Mouse (Mus musculus): ENCODE results near the gene Gbp10.
"Not testable (repeated sequence)": the region's sequence is repeated elsewhere in the genome, so short reads cannot be mapped to it uniquely, and the experiment has no call there.

The Gbp10 gene

DNA sequence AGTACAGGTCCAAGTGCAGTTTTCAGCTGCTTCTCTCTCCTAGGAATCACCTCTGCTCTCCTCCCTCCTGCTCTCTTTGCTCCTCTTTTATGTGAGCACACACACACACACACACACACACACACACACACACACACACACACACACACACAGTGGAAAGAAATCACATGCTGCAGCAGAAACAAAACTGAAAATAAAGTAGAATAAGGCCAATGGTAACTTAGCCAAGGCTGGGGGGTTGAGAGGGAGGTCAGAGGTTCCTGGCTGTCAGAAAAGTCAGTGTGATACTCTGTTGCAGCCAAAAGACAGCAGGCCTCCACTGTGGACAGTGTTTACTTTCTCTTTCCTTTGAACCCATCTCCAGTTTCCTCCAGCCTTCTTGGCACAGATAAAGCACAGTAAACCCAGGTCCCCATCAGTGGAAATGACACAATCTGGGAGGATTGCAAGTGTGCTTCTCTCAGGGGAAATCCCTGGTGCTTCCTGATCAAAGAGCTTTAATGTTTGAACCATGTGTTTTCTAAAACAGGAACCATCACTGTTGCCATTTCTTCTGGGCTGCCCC is at the start of gene Gbp10:
Gene Gbp10, minus strand, starts transcription at position 51 of the 565 bp plus-strand sequence.
- not testable (repeated sequence) for DNase-seq

DNA sequence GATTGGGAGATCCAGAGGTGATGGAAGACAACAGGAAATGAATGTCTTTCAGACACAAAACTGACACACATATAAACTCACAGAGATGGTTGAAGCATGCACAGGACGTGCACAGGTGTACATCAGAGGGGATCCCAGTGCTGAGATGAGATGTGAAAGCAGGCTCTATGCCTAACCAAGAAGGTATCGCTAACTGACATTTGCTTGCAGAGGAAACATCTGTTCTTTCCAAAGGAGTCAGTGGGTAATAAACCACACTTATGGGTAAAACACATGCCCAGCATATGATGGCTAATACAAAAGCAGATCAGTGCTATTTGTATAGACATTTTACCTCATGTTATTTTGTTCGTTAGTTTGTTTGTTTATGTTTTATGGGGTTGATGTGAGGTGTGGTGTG is 21.3 kb upstream of the Gbp10 start:
- not testable (repeated sequence) for DNase-seq

DNA sequence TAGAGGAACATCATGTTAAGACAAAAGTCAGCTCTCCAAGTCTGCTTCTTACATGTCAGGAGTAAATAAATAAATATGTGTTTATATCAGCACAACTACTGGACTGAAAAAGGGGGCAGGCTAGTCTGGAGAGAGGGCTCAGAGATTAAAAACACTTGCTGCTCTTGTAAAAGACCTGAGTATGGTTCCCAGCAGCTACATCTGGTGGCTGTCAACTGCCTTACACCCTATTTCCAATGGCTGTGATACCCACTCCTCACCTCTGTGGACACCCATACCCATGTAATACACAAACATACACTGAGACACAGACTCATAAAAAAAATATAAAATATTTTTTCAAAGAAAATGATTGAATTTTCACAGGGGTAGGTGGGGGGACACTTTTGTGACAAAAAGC is 13.2 kb upstream of the Gbp10 start:
- DNase-seq: no peak

DNA sequence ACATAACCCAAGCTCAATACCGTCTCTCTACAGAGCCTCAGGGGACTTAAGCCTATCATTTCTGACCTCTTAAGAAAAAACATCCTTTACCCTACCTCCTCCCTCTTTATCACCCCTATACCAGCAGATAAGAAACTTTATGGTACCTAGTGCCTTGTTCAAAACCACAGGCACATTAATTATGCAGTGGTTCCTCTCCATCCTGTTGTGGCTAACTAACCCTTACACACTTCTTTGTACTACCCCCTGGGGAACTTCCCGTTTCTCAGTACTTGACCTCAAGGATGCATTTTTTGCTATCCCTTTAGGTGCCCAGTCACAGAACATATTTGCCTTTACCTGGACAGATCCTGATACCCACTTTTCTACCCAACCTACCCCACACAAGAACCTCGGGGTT is 5.4 kb upstream of the Gbp10 start:
- not testable (repeated sequence) for DNase-seq

DNA sequence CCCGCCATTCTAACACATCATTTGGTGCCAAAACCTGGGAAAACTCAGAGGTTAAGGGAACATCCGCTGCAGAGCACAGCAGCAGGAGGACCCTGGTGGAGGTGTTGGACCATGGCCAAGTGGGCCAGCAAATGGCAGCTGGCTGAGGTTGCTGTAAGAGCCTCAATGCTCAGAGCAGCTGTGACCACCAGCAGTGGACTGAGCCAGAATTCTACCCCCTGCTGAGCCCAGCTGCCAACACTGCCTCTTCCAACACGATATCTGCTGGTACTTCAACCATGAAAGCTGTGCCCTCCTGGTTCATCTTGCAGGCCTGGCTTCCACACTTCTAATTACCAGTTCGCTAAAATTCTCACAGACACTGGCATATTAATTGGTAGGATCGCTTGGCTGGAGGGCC is 1.6 kb upstream of the Gbp10 start:
- DNase-seq: not testable (repeated sequence)

DNA sequence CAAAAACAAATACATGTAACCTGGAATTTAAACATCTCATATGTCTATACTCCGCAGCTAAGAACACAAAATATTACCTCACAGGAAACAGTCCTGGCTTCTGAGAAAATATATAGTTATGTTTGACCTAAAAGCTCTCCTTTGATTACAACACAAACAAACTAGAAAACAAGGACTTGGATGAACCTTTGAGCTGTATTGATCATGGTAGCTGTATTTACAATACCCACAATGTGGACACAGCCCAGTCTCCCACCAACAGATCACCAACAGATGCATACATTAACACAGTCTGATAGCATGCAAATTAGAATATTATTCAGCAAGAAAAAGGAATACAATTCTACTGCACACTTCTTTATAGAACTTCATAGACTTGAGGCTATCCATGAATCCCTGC is 931 bp downstream of the Gbp10 start:
- not testable (repeated sequence) for DNase-seq

DNA sequence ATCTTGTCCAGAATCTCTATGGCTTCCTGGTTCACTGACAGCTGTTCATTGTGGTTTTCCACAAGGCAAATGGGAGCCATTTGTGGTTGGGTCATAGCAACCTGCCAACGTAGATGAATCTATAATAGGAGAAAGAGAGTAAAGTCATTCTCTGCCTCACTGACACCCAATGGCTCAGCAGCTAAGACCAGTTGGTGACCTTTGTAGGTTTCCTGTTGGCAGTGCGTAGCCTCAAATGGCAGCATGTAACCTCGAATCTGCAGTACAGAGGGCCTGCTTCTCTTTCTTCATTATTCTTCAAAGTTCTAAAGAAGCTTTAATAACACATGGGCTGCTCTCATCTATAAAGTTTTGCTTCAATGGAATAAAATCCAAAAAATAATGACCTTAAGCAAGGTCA is 3.3 kb downstream of the Gbp10 start:
- not testable (repeated sequence) for DNase-seq

DNA sequence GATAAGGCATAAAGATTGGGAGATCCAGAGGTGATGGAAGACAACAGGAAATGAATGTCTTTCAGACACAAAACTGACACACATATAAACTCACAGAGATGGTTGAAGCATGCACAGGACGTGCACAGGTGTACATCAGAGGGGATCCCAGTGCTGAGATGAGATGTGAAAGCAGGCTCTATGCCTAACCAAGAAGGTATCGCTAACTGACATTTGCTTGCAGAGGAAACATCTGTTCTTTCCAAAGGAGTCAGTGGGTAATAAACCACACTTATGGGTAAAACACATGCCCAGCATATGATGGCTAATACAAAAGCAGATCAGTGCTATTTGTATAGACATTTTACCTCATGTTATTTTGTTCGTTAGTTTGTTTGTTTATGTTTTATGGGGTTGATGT is 30.4 kb downstream of the Gbp10 start:
- not testable (repeated sequence) for DNase-seq

DNA sequence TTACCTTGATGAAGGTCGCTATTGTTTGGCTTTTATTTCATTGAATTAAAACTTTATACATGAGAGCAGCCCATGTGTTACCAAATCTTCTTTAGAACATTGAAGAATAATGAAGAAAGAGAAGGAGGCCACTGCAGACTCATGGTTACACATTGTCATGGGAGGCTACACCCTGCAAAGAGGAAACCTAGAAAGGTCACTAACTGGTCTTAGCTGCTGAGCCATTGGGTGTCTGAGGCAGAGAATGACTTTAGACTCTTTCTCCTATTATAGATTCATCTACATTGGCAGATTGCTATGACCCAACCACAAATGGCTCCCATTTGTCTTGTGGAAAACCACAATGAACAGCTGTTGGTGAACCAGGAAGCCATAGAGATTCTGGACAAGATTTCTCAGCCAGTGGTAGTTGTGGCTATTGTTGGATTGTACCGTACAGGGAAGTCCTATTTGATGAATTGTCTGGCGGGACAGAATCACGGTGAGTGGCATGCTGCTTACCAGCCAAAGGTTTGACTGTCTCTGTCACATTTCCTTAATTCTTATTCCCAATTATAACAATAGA is 38.5 kb downstream of the Gbp10 start:
- not testable (repeated sequence) for DNase-seq

DNA sequence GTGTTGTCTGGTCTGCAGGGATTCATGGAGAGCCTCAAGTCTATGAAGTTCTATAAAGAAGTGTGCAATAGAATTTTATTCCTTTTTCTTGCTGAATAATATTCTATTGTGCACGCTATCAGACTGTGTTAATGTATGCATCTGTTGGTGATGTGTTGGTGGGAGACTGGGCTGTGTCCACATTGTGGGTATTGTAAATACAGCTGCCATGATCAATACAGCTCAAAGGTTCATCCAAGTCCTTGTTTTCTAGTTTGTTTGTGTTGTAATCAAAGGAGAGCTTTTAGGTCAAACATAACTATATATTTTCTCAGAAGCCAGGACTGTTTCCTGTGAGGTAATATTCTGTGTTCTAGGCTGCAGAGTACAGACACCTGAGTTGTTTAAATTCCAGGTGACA is 40.2 kb downstream of the Gbp10 start:
- DNase-seq: not testable (repeated sequence)

DNA sequence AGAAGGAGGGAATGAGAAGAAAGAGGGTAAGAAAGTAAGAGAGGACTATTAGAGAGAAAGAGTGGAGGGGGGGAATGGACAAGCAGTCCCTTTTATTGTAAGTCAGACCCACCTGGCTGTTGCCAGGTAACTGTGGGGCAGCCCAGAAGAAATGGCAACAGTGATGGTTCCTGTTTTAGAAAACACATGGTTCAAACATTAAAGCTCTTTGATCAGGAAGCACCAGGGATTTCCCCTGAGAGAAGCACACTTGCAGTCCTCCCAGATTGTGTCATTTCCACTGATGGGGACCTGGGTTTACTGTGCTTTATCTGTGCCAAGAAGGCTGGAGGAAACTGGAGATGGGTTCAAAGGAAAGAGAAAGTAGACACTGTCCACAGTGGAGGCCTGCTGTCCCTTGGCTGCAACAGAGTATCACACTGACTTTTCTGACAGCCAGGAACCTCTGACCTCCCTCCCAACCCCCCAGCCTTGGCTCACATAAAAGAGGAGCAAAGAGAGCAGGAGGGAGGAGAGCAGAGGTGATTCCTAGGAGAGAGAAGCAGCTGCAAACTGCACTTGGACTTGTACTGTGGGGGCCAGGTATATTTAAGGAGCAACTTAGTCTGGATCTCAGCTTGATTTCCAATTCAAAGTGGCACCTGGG is 41.3 kb downstream of the Gbp10 start:
- DNase-seq: not testable (repeated sequence)

DNA sequence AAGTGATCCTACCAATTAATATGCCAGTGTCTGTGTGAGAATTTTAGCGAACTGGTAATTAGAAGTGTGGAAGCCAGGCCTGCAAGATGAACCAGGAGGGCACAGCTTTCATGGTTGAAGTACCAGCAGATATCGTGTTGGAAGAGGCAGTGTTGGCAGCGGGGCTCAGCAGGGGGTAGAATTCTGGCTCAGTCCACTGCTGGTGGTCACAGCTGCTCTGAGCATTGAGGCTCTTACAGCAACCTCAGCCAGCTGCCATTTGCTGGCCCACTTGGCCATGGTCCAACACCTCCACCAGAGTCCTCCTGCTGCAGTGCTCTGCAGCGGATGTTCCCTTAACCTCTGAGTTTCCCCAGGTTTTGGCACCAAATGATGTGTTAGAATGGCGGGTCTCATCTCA is 43.0 kb downstream of the Gbp10 start:
- not testable (repeated sequence) for DNase-seq

DNA sequence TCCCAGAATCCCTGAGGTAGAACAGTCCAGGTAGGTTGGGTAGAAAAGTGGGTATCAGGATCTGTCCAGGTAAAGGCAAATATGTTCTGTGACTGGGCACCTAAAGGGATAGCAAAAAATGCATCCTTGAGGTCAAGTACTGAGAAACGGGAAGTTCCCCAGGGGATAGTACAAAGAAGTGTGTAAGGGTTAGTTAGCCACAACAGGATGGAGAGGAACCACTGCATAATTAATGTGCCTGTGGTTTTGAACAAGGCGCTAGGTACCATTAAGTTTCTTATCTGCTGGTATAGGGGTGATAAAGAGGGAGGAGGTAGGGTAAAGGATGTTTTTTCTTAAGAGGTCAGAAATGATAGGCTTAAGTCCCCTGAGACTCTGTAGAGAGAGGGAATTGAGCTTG is 46.8 kb downstream of the Gbp10 start:
- not testable (repeated sequence) for DNase-seq

DNA sequence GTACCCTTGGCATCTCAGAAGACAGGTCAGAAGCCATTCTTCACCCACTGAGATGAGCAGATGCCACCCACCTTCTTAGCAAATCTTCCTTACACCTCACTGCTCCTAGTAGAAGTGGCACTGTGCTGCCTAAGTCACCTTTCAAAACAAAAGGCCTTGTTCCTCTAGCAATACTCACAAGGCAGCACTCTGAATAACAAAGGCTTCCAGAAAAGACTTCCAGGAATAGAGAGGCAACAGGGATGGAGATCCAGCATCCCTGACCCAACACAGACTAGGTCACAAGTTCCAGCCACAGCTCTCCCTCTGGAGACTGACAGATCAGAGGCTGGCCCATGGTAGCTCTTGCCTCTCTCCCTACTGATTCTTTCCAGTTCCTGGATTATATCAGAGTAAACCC is 57.9 kb downstream of the Gbp10 start:
- DNase-seq: no peak
